Mouse (Mus musculus) embryo, embryonic 10.5 days (tissue): ENCODE results near the gene Psg20.
"Not testable (repeated sequence)": the region's sequence is repeated elsewhere in the genome, so short reads cannot be mapped to it uniquely, and the experiment has no call there.

ENCODE experiments used
- DNase-seq: peaks from one replicate; pipeline ENCODE4 v3.0.0-alpha.2; 2015; ENCODE audit warnings: low spot score

Psg20 gene

DNA sequence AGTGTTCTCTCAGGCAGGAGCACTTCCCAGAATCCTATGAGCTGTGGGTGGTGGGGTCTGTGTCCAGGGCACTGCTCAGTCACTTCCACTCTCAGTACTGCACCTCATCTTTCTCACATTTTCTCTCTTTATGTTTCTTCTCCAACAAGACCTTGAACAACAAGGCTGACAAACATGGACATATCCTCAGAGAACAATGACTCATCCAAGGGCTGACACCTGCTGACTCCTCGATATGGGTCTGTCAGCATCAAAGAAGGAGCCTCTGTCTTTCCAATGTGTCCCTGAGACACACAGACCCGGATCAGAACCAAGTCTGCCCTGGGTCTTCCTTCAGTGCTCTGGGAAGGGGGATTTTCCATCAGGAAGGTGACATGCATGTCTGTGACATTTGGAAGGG, at the start of gene Psg20:
Gene Psg20 (minus strand): TSS at position 101 of the 400 bp plus-strand sequence.
- DNase-seq, result no peak

DNA sequence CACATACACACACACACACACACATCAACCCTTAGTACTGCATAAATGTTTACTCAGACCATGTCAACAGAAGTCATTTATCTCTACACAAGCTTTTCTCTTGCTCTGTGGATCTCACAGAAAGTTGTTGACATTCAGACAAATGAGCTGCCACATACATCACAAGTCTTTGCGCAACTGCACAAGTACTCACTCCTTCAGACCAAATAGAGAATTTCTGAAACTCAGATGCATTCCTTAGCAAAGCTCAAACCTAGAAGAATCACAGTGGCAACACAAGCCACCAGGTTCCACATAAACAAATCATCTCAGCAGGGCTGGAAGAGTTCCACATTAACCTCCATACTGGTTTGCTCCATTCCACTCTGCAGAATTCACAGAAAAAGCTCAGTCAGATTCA, 48.5 kb upstream of the Psg20 start:
- DNase-seq, result no peak

DNA sequence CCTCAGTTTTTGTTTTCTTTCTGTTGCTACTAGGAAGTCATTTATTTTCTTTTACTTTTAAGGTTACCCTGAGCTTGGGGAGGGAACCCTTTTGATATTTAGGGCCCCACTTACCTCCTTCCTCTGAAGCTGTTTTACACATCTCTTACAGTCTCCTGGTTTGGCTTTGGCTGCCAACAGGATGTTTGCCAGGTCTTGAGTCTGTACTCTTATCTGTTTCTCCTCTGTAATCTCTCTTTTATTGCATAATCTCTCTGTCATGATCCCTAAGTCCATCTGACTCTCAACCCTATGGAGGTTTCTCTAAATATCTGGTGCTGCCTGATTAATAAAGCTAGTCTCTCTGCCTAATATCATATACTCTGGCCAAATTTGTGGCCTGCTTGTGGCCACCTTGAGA, 47.1 kb upstream of the Psg20 start:
- DNase-seq, result no peak

DNA sequence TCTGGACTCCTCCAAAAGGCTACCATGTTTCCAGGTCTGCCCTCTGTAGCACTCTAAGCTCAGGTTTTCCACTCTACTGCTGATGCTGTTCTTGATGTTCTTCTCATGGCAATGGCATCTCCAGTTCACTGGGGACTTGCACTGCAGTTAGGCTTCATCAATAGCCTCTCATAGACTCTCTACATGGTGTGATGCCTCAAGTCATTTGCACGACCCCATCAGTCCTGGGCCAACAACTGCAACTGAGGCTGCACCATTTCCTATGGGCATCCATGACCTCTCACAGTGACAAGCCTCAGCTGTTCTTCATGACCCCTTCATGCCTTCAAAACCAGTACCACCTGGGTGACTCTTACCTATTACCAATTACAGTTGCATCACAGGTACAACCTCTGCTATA, 42.4 kb upstream of the Psg20 start:
- no peak for DNase-seq

DNA sequence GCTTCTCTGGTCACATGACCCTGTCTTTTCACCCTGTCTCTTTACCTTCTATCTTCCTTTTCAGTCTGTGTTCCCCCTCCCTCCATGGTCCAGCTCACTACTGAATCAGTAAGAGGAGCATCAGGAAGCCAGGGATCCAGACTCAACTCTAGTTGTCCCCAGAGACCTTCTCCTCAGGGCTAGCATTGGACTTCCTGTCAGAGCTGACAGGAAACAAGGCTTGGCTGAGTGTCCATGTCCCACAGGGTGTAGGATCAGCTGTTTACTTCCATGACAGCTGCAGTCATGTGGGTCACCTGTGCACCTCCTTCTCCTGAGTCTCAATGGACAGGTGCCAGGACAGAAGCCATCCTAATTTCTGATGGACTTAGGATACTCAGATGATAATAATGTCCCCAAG, 39.9 kb upstream of the Psg20 start:
- not testable (repeated sequence) for DNase-seq

DNA sequence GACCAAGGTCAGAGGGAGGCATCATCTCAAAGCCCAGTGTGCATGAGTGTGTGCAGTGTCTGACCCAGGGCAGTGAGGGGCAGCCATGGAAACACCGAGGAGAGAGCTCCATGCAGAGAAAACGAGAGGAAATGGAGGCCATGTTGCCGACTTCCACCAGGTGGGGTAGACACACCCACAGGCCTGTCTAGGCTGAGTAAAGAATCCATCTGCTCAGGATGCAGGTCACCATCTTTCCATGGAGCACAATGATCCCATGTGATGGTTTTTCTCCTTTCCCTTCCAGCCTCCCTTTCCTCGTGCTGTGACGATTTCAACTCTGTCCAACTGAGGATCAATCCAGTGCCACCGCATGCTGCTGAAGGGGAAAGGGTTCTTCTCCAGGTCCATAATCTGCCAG, 38.0 kb upstream of the Psg20 start:
- DNase-seq, result no peak

DNA sequence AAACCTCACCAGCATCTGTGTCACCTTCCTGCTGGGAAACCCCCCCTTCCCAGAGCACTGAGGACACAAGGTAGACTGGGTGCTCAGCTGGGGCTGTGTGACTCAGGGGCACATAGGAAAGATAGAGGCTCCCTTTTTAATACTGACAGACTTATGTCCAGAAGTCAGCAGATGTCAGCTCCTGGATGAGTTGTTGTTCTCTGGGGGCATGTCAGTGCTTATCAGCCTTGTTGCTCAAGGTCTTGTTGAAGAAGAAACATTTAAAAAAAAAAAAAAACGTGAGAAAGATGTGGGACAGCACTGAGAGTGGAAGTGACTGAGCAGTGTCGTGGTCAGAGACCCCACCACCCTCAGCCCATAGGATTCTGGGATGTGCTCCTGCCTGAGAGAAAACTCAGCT, 31.8 kb upstream of the Psg20 start, which contains the start of gene Psg22:
Gene Psg22 (plus strand): TSS at position 301 of the 400 bp plus-strand sequence.
- no peak for DNase-seq

DNA sequence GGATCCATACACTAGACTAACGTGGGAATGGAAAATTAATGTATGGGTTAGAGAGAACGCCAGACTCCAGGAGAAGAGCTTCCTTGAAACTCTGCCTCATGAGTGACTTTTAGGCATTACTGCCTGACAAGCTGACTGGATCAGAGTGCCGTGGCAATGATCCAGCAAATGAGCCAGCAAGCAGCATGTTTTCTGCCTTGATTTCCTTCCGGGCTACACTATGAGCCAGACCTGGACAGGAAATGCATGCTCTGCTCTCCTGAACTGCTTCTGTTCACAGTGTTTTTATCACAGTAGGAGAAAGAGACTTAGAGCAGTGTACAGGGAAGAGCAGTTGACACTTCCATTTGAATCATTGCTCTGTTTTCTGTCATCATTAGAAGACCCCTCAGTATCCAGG, 29.6 kb upstream of the Psg20 start:
- DNase-seq, result no peak

DNA sequence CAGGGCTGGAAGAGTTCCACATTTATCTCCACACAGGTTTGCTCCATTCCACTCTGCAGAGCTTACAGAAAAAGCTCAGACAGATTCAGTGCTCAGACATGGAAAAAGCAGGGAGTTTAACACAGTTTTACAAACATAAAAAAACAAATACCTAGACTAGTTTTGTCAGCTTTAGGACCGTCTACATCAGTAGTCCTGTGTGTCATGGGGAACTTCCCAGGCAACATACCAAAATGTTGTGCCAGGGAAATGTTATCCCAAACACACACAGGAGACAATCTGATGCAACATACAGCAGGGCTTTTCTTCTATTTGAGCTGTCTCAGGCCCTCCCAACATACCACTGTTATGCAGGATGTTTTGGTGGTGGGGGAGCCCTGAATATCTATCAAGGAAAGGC, 24.9 kb upstream of the Psg20 start:
- no peak for DNase-seq

DNA sequence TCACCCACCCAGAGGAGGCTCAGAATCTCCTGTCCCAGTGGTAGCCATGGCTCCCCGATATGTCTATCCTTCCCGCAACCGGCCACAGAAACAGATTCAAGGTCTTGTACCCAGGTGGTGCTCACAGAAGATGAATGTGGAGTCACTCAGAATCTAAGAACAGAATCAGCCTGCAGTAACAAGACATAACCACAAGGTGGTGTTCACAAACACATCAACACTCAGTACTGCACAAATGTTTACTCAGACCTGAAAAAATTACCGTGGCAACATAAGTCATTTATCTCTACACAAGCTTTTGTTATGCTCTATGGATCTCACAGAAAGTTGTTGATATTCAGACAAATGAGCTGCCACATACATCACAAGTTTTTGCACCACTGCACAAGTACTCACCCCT, 24.3 kb upstream of the Psg20 start:
- peak; percentile 21 for DNase-seq

DNA sequence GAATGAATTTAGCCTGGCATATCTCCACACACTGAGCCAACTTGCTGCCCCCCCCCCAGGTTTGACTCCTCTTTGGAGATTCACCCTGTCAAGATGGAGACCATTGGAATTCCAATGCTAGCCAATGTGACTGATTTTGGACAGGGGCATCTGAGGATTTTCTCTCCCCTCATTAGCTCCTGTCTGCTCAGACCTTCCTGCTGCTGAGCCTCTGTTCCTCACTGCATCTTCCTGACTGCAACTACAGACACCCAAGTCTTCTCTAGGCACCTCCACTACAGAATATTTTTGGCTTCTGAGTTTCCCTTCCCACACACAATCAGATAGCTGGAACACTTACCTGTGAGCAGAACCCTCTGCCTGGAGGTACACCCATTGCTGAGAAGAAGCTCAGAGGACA, 399 bp downstream of the Psg20 start:
- no peak for DNase-seq

DNA sequence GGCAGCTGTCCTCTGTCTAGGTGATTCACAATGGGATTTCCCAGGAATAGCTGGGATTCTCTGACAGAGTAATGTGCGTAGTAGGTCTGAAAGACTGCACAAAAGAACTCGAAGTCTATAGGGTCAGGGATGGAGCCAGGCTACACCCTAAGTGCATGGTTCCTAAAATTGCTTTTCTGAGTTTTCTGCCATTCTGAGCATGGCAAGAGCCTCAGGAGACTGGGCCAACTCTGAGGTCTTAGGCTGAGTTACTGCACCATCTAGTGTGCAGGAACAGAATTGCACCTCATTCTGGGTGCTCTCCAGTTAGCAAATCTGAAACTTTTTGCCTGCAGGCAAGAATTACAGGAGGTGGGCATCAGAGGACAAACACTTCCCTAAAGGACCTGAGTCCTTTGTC, 6.2 kb downstream of the Psg20 start:
- DNase-seq, result peak; percentile 66

DNA sequence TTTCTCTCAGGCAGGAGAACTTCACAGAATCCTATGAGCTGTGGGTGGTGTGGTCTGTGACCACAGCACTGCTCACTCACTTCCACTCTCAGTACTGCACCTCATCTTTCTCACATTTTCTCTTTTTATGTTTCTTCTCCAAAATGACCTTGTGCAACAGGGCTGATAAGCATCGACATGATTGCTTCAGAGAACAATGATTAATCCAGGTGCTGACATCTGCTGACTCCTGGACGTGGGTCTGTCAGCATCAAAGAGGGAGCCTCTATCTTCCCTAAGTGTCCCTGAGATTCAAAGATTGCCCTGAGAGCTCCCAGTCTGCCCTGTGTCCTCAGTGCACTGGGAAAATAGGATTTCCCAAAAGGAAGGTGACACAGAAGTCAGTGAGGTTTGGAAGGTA, 29.4 kb downstream of the Psg20 start, which contains the start of gene Psg21:
Gene Psg21 (minus strand): TSS at position 101 of the 400 bp plus-strand sequence.
- DNase-seq, result not testable (repeated sequence)

DNA sequence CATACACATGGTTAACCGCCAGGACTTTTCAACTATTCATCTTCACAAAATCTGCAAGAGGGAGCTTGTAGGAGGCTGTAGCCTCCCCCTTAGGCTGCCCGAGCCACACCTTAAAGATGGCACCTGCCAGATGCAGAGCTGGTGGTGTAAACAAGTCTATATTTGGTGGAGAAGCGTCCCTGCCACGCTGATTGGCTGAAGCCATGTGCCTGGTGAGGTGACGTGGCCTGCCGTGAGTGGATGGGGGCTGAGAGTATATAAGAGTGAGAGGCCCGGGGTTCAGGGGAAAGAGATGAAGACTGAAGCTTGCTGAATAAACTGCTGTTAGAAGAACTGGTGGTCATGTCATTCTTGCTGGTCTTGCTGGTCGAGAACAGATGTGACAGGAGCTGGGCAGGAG, 59.1 kb downstream of the Psg20 start:
- DNase-seq, result not testable (repeated sequence)
